Mouse (Mus musculus) C2C12 (cell line): ENCODE measurements around the gene Mprip.

ENCODE experiments used
- CTCF ChIP-seq: IDR thresholded peaks from one replicate; pipeline ENCODE4 v1.5.1; 2011; ENCODE audit not compliant: control insufficient read depth, insufficient read depth, insufficient read length
- MYOD1 ChIP-seq: IDR thresholded peaks from one replicate; pipeline ENCODE4 v1.6.1; 2011; ENCODE audit warnings: low read depth; ENCODE audit not compliant: control insufficient read depth, insufficient read length
- MYOG ChIP-seq: IDR thresholded peaks from one replicate; pipeline ENCODE4 v1.6.1; 2011; ENCODE audit not compliant: control insufficient read depth, insufficient read length; ENCODE audit errors: extremely low read depth

- TF ChIP-seq CTCF (no peak), MYOG (no peak), MYOD1 (no peak)
Measured at GRCm38 (mm10) chr11:59626192-59626591, 34.9 kb upstream of the Mprip start.
